8 mouse cellular contexts compared by ENCODE assay signal in genomic region chr15:26469901-26470383, GRCm38 (mm10).
DNase-seq lines count a peak whose midpoint lies in the region; ATAC-seq lines count a peak whose summit lies in the region.

No protein-coding gene starts in this region.

- ATAC-seq in hematopoietic stem cell, adult 5-6 weeks (replicated peaks in 1 of 2; ENCODE audit: insufficient read depth in 1 of 2, low FRiP score in 2 of 2, low TSS enrichment in 1 of 2, low read depth in 1 of 2, poor library complexity in 2 of 2, severe bottlenecking in 2 of 2), result peak; percentile 62 to 83

- peak; percentile 3 for DNase-seq in urinary bladder, postnatal 14 days (ENCODE audit: low spot score)
- no peak for DNase-seq in urinary bladder, adult 2 months (ENCODE audit: low spot score)
- DNase-seq in embryo, embryonic 10.5 days (ENCODE audit: low spot score), result peak; percentile 90
- DNase-seq in layer of hippocampus, adult 18-20 months (ENCODE audit: low spot score in 2 of 2), result peak; percentile 6 to 77
- peak; percentile 62 for DNase-seq in lung, postnatal 10 days
- DNase-seq in right cerebral cortex, postnatal 36 days (ENCODE audit: low spot score in 2 of 2), result peak; percentile 8 to 14
- no peak for DNase-seq in spleen, postnatal 10 days (ENCODE audit: low spot score in 2 of 2)

Comparison
In these comparisons a context has a peak if more than half of its experiments do, and no peak if none do; other contexts are left out.
1. DNase-seq: peak in urinary bladder, postnatal 14 days (single experiment), embryo, embryonic 10.5 days (single experiment), layer of hippocampus, adult 18-20 months (2 of 2), lung, postnatal 10 days (single experiment) and right cerebral cortex, postnatal 36 days (2 of 2); none in urinary bladder, adult 2 months (single experiment) and spleen, postnatal 10 days (0 of 2).